Mouse (Mus musculus): ENCODE measurements at regions not wholly inside any gene's neighbourhood (a gene's known extent, or its start where the extent isn't known, plus 50 kb on each side); places are given as distances from the start of the nearest gene placed in this dataset.

GRCm38 (mm10) chr2:178987935-178988334, 454.3 kb upstream of the Cdh4 start:
- H3K4me2 ChIP-seq (replicated peaks; ENCODE audit: low read depth, low read length): no peak overlapping the region
- H3K27ac ChIP-seq (ENCODE audit: low read length): no peak overlapping the region
- no peak overlapping the region for H3K9ac ChIP-seq (replicated peaks; ENCODE audit: low read depth)
- H3K9me3 ChIP-seq (ENCODE audit: low read length): no peaks in the 10 kb centered on the region
- no peaks in the 10 kb centered on the region for H3K27me3 ChIP-seq (replicated peaks; ENCODE audit: insufficient read depth, low read length)
- ATAC-seq (no peak), DNase-seq (ENCODE audit: low spot score) (no peak)
- no peak overlapping the region for H3K4me3 ChIP-seq (ENCODE audit: low read depth, low read length)
- 52% methylated on average over 10 of the region's 10 CpGs for WGBS
- no peak for TF ChIP-seq EP300 (IDR thresholded peaks at IDR 0.05)
- TF ChIP-seq CTCF (IDR thresholded peaks at IDR 0.05): no peak
- H3K36me3 ChIP-seq (ENCODE audit: insufficient read depth, low read length): no peaks in the 10 kb centered on the region
- H3K4me1 ChIP-seq (ENCODE audit: insufficient read depth, low read depth, low read length): no peaks in the 10 kb centered on the region

GRCm38 (mm10) chr2:178989291-178989690, 452.9 kb upstream of the Cdh4 start:
- no peak for ATAC-seq
- WGBS: 74% methylated on average over 7 of the region's 7 CpGs
- no peak for DNase-seq (ENCODE audit: low spot score)
- Histone ChIP-seq H3K4me2 (replicated peaks; ENCODE audit: low read depth, low read length) (no peak overlapping the region), H3K36me3 (ENCODE audit: insufficient read depth, low read length) (no peaks in the 10 kb centered on the region), H3K9me3 (ENCODE audit: low read length) (no peaks in the 10 kb centered on the region), H3K27ac (ENCODE audit: low read length) (no peak overlapping the region), H3K4me1 (ENCODE audit: insufficient read depth, low read depth, low read length) (no peaks in the 10 kb centered on the region), H3K27me3 (replicated peaks; ENCODE audit: insufficient read depth, low read length) (no peaks in the 10 kb centered on the region), H3K9ac (replicated peaks; ENCODE audit: low read depth) (no peak overlapping the region), H3K4me3 (ENCODE audit: low read depth, low read length) (no peak overlapping the region)
- TF ChIP-seq CTCF (IDR thresholded peaks at IDR 0.05) (no peak), EP300 (IDR thresholded peaks at IDR 0.05) (no peak)

- H3K27ac ChIP-seq (ENCODE audit: low read length): no peak overlapping the region
- peak; percentile 39 for TF ChIP-seq CTCF (IDR thresholded peaks at IDR 0.05)
- TF ChIP-seq EP300 (IDR thresholded peaks at IDR 0.05): no peak
- no peak overlapping the region for H3K4me2 ChIP-seq (replicated peaks; ENCODE audit: low read depth, low read length)
- no peaks in the 10 kb centered on the region for H3K9me3 ChIP-seq (ENCODE audit: low read length)
- no peaks in the 10 kb centered on the region for H3K36me3 ChIP-seq (ENCODE audit: insufficient read depth, low read length)
- DNase-seq (ENCODE audit: low spot score) (no peak), ATAC-seq (no peak)
- H3K27me3 ChIP-seq (replicated peaks; ENCODE audit: insufficient read depth, low read length): no peaks in the 10 kb centered on the region
- no peak overlapping the region for H3K9ac ChIP-seq (replicated peaks; ENCODE audit: low read depth)
- WGBS: 81% methylated on average over 1 of the region's 1 CpGs
- H3K4me1 ChIP-seq (ENCODE audit: insufficient read depth, low read depth, low read length): no peaks in the 10 kb centered on the region
- H3K4me3 ChIP-seq (ENCODE audit: low read depth, low read length): no peak overlapping the region
Measured at GRCm38 (mm10) chr2:178989784-178990183, 452.4 kb upstream of the Cdh4 start.

GRCm38 (mm10) chr2:178990959-178991358, 451.3 kb upstream of the Cdh4 start:
- no peaks in the 10 kb centered on the region for H3K4me1 ChIP-seq (ENCODE audit: insufficient read depth, low read depth, low read length)
- TF ChIP-seq CTCF (IDR thresholded peaks at IDR 0.05): no peak
- TF ChIP-seq EP300 (IDR thresholded peaks at IDR 0.05): no peak
- no peak overlapping the region for H3K27ac ChIP-seq (ENCODE audit: low read length)
- no peaks in the 10 kb centered on the region for H3K9me3 ChIP-seq (ENCODE audit: low read length)
- no peak for ATAC-seq
- no peak for DNase-seq (ENCODE audit: low spot score)
- no peak overlapping the region for H3K4me3 ChIP-seq (ENCODE audit: low read depth, low read length)
- H3K36me3 ChIP-seq (ENCODE audit: insufficient read depth, low read length): no peaks in the 10 kb centered on the region
- H3K27me3 ChIP-seq (replicated peaks; ENCODE audit: insufficient read depth, low read length): no peaks in the 10 kb centered on the region
- no peak overlapping the region for H3K9ac ChIP-seq (replicated peaks; ENCODE audit: low read depth)
- no peak overlapping the region for H3K4me2 ChIP-seq (replicated peaks; ENCODE audit: low read depth, low read length)
- WGBS: 82% methylated on average over 4 of the region's 4 CpGs

- Histone ChIP-seq H3K27ac (ENCODE audit: low read length) (no peak overlapping the region), H3K4me2 (replicated peaks; ENCODE audit: low read depth, low read length) (no peak overlapping the region), H3K9ac (replicated peaks; ENCODE audit: low read depth) (no peak overlapping the region), H3K9me3 (ENCODE audit: low read length) (no peaks in the 10 kb centered on the region), H3K36me3 (ENCODE audit: insufficient read depth, low read length) (no peaks in the 10 kb centered on the region), H3K4me1 (ENCODE audit: insufficient read depth, low read depth, low read length) (no peaks in the 10 kb centered on the region), H3K4me3 (ENCODE audit: low read depth, low read length) (no peak overlapping the region), H3K27me3 (replicated peaks; ENCODE audit: insufficient read depth, low read length) (no peaks in the 10 kb centered on the region)
- ATAC-seq (no peak), DNase-seq (ENCODE audit: low spot score) (no peak)
- 66% methylated on average over 8 of the region's 8 CpGs for WGBS
- no peak for TF ChIP-seq EP300 (IDR thresholded peaks at IDR 0.05)
- TF ChIP-seq CTCF (IDR thresholded peaks at IDR 0.05): no peak
Measured at GRCm38 (mm10) chr2:178992334-178993116, 449.7 kb upstream of the Cdh4 start.

GRCm38 (mm10) chr2:178997921-178998320, 444.3 kb upstream of the Cdh4 start:
- Histone ChIP-seq H3K27me3 (replicated peaks; ENCODE audit: insufficient read depth, low read length) (no peaks in the 10 kb centered on the region), H3K4me1 (ENCODE audit: insufficient read depth, low read depth, low read length) (no peaks in the 10 kb centered on the region), H3K9ac (replicated peaks; ENCODE audit: low read depth) (no peak overlapping the region), H3K27ac (ENCODE audit: low read length) (no peak overlapping the region), H3K9me3 (ENCODE audit: low read length) (no peaks in the 10 kb centered on the region), H3K4me2 (replicated peaks; ENCODE audit: low read depth, low read length) (no peak overlapping the region), H3K4me3 (ENCODE audit: low read depth, low read length) (no peak overlapping the region), H3K36me3 (ENCODE audit: insufficient read depth, low read length) (no peaks in the 10 kb centered on the region)
- 51% methylated on average over 2 of the region's 2 CpGs for WGBS
- ATAC-seq (no peak), DNase-seq (ENCODE audit: low spot score) (no peak)
- no peak for TF ChIP-seq EP300 (IDR thresholded peaks at IDR 0.05)
- no peak for TF ChIP-seq CTCF (IDR thresholded peaks at IDR 0.05)
